Mouse (Mus musculus): Measurements from ENCODE around the gene Trhde.

DNA sequence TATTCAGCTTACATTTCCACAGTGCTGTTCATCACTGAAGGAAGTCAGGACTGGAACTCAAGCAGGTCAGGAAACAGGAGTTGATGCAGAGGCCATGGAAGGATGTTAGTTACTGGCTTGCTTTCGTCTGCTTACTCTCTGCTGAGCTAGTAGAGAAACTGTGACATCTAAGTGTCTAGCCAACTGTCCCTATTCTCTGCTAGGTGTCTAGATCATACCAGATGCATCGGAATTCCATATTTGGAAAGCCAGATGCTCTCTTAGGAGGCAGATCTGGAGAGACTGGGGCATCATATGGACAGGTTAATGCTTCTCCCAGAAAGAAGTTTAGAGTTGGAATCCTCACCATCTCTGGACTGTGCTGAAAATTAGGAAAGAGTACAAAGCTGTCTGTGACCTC is 386.4 kb downstream of the Trhde start:
- TF ChIP-seq CTCF (IDR thresholded peaks at IDR 0.05; ENCODE audit: borderline replicate concordance, insufficient read depth, low read length) (no peak), POLR2A (IDR thresholded peaks at IDR 0.05; ENCODE audit: low read depth, low read length) (no peak)
